Mouse (Mus musculus): ENCODE results near the gene Ncf4. TPM values are rescaled to one million over a fixed set of nuclear protein-coding genes. Genes with fewer than 3 reads are reported as not detected.
A peak's percentile ranks its signal among the peaks of the same experiment; 100 is the strongest.
"Not testable (repeated sequence)": the region's sequence is repeated elsewhere in the genome, so short reads cannot be mapped to it uniquely, and the experiment has no call there.

The Ncf4 gene
- total RNA-seq, 2 experiments from 2014 or later = 0.89 to 1.7 TPM

GRCm38 (mm10) chr15:78246143-78247116, 1.8 kb downstream of the Ncf4 start:
- no peak for DNase-seq (ENCODE audit: low spot score in 2 of 2)
- intact Hi-C loops (cut with DNase I) = no loop called here

- no peak for DNase-seq (ENCODE audit: low spot score in 2 of 2)
- intact Hi-C loops (cut with DNase I) = no loop called here
Observed at GRCm38 (mm10) chr15:78247659-78248058, 3.1 kb downstream of the Ncf4 start.

- DNase-seq (ENCODE audit: low spot score in 2 of 2) = no peak
- intact Hi-C loops (cut with DNase I) = no loop called here
Observed at GRCm38 (mm10) chr15:78248410-78248809, 3.8 kb downstream of the Ncf4 start.

- intact Hi-C loops (cut with DNase I) = loop anchor here (5.0 kb wide), 2 partner anchors 68 to 168 kb away; no protein-coding TSS in a partner anchor
- DNase-seq (ENCODE audit: low spot score in 2 of 2) = peak; percentile 35 to 56
Observed at GRCm38 (mm10) chr15:78254751-78255150, 10.2 kb downstream of the Ncf4 start.

- intact Hi-C loops (cut with DNase I) = loop anchor here (1.0 to 5.0 kb wide), 3 partner anchors 66 to 166 kb away; no protein-coding TSS in a partner anchor
- not testable (repeated sequence) for DNase-seq (ENCODE audit: low spot score in 2 of 2)
Observed at GRCm38 (mm10) chr15:78256602-78257259, 12.1 kb downstream of the Ncf4 start.

GRCm38 (mm10) chr15:78257326-78258050, 12.9 kb downstream of the Ncf4 start:
- DNase-seq (ENCODE audit: low spot score in 2 of 2) = peak; percentile 67 to 71
- intact Hi-C loops (cut with DNase I) = loop anchor here (1.0 to 5.0 kb wide), 3 partner anchors 65 to 165 kb away; no protein-coding TSS in a partner anchor

GRCm38 (mm10) chr15:78258246-78258865, 13.8 kb downstream of the Ncf4 start:
- intact Hi-C loops (cut with DNase I) = loop anchor here (5.0 kb wide), 2 partner anchors 64 to 164 kb away; no protein-coding TSS in a partner anchor
- DNase-seq (ENCODE audit: low spot score in 2 of 2) = peak; percentile 5 to 21

GRCm38 (mm10) chr15:78260668-78261333, 16.2 kb downstream of the Ncf4 start:
- intact Hi-C loops (cut with DNase I) = no loop called here
- no peak for DNase-seq (ENCODE audit: low spot score in 2 of 2)

- intact Hi-C loops (cut with DNase I) = no loop called here
Observed at GRCm38 (mm10) chr15:78263286-78263685, 18.7 kb downstream of the Ncf4 start.

GRCm38 (mm10) chr15:78267441-78267840, 22.8 kb downstream of the Ncf4 start:
- no peak for DNase-seq (ENCODE audit: low spot score in 2 of 2)
- intact Hi-C loops (cut with DNase I) = no loop called here

More at GRCm38 (mm10) chr15:78263286-78263685, 18.7 kb downstream of the Ncf4 start:
- DNase-seq (ENCODE audit: low spot score in 2 of 2) = no peak

GRCm38 (mm10) chr15:78267865-78268264, 23.3 kb downstream of the Ncf4 start:
- DNase-seq (ENCODE audit: low spot score in 2 of 2) = peak in 1 of 2 experiments; percentile 83
- intact Hi-C loops (cut with DNase I) = no loop called here

- intact Hi-C loops (cut with DNase I) = no loop called here
- no peak for DNase-seq (ENCODE audit: low spot score in 2 of 2)
Observed at GRCm38 (mm10) chr15:78271208-78271607, 26.6 kb downstream of the Ncf4 start.

GRCm38 (mm10) chr15:78278308-78278707, 33.7 kb downstream of the Ncf4 start:
- intact Hi-C loops (cut with DNase I) = no loop called here
- DNase-seq (ENCODE audit: low spot score in 2 of 2) = no peak

GRCm38 (mm10) chr15:78287941-78288340, 43.3 kb downstream of the Ncf4 start:
- no peak for DNase-seq (ENCODE audit: low spot score in 2 of 2)
- intact Hi-C loops (cut with DNase I) = no loop called here

- intact Hi-C loops (cut with DNase I); DNase-seq (ENCODE audit: low spot score in 2 of 2): not testable (repeated sequence)
Observed at GRCm38 (mm10) chr15:78289775-78290174, 45.2 kb downstream of the Ncf4 start.

GRCm38 (mm10) chr15:78293228-78293627, 48.6 kb downstream of the Ncf4 start:
- DNase-seq (ENCODE audit: low spot score in 2 of 2) = not testable (repeated sequence)

GRCm38 (mm10) chr15:78293716-78294115, 49.1 kb downstream of the Ncf4 start:
- DNase-seq (ENCODE audit: low spot score in 2 of 2) = no peak
- intact Hi-C loops (cut with DNase I) = no loop called here

More at GRCm38 (mm10) chr15:78293228-78293627, 48.6 kb downstream of the Ncf4 start:
- intact Hi-C loops (cut with DNase I) = not testable (repeated sequence)

GRCm38 (mm10) chr15:78298558-78298957, 54.0 kb downstream of the Ncf4 start:
- intact Hi-C loops (cut with DNase I) = no loop called here
- no peak for DNase-seq (ENCODE audit: low spot score in 2 of 2)

- DNase-seq (ENCODE audit: low spot score in 2 of 2) = no peak
- intact Hi-C loops (cut with DNase I) = no loop called here
Observed at GRCm38 (mm10) chr15:78299641-78300040, 55.0 kb downstream of the Ncf4 start.

Measured in left cerebral cortex, postnatal 25 days (tissue).